ENCODE assay signal across 8 mouse cellular contexts in the genomic region with DNA sequence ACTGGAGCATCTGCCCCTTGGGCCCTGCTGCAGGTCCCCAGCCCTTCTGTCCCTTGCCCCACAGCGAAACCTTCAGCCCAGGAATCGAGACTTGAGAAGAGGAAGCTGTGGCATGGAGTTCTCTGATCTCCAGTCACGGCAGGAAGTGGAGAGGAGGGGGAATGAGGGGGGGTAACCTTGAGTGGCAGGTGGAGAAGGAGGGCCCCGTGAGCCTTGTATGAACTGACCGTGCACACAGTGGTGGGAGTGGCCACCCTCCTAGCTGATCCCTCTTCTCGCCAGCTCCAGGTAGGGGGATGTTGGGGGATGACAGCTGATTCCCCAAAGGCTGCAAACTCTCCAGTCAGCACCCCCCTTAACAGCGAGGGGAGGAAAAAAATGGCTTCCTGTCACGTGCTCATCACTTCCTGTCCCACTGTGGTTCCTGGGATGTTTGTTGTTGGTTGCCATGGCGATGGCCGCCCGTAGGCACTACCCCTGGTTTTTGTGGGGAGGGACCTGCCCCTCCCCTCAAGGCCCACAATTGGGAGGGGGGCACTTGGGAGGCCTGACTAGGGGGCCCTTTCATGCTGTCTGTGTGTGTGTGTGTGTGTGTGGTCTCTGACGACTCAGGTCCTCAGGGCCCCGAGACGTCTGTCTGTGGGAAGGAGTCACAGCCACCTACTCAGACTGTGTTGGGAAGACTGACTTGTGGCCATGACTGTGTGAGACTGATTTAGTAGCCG. TPM values are rescaled to one million over a fixed set of nuclear protein-coding genes. Genes with fewer than 3 reads are reported as not detected.
A peak's percentile ranks its signal among the peaks of the same experiment; 100 is the strongest.
DNase-seq lines count a peak whose midpoint lies in the region; ATAC-seq and TF ChIP-seq lines count a peak whose summit lies in the region.

No protein-coding gene starts in this region.

- peak overlapping the region; percentile 65 for H3K9ac ChIP-seq in neural tube, embryonic 12.5 days

- peaks cover 13% of the 10 kb centered on the region for H3K36me3 ChIP-seq in embryonic facial prominence, embryonic 10.5 days (replicated peaks)
- no peaks in the 10 kb centered on the region for H3K36me3 ChIP-seq in kidney, adult 2 months (ENCODE audit: control insufficient read depth, insufficient read depth, low read length)
- no peaks in the 10 kb centered on the region for H3K36me3 ChIP-seq in neural tube, embryonic 12.5 days

- peak overlapping the region; percentile 88 for H3K4me3 ChIP-seq in embryonic facial prominence, embryonic 10.5 days
- peak overlapping the region; percentile 52 for H3K4me3 ChIP-seq in kidney, adult 2 months (ENCODE audit: insufficient read depth, low read depth, low read length)
- H3K4me3 ChIP-seq in lung, adult 2 months (replicated peaks; ENCODE audit: extremely low read depth, low read depth, low read length) = peak overlapping the region; percentile 56
- H3K4me3 ChIP-seq in neural tube, embryonic 12.5 days = peak overlapping the region; percentile 43

- peak; percentile 9 for TF ChIP-seq POLR2A in kidney, adult 2 months (IDR thresholded peaks at IDR 0.05; ENCODE audit: low read depth, low read length)
- peak; percentile 41; the same call in 1 of the 2 replicates for TF ChIP-seq POLR2A in lung, adult 2 months (IDR thresholded peaks at IDR 0.05; ENCODE audit: borderline replicate concordance, extremely low read depth, low read depth, low read length)

- WGBS in embryonic facial prominence, embryonic 10.5 days = 7% methylated on average over 15 of the region's 15 CpGs
- WGBS in kidney, adult 2 months = 6% methylated on average over 15 of the region's 15 CpGs
- WGBS in lung, adult 2 months = 1% methylated on average over 15 of the region's 15 CpGs
- 4% methylated on average over 15 of the region's 15 CpGs for WGBS in neural tube, embryonic 12.5 days

- ATAC-seq in neural tube, embryonic 12.5 days (ENCODE audit: low FRiP score, low read depth) = peak; percentile 55

- H3K4me2 ChIP-seq in neural tube, embryonic 12.5 days (replicated peaks) = peak overlapping the region; percentile 93

- H3K27me3 ChIP-seq in embryonic facial prominence, embryonic 10.5 days (replicated peaks; ENCODE audit: low read depth, poor library complexity, severe bottlenecking) = no peaks in the 10 kb centered on the region
- H3K27me3 ChIP-seq in kidney, adult 2 months (replicated peaks; ENCODE audit: control insufficient read depth, insufficient read depth, low read length) = no peaks in the 10 kb centered on the region
- H3K27me3 ChIP-seq in neural tube, embryonic 12.5 days (replicated peaks) = no peaks in the 10 kb centered on the region

- H3K4me1 ChIP-seq in embryonic facial prominence, embryonic 10.5 days = peaks cover 97% of the 10 kb centered on the region
- H3K4me1 ChIP-seq in kidney, adult 2 months (ENCODE audit: control insufficient read depth, insufficient read depth, low read length) = peaks cover 67% of the 10 kb centered on the region
- H3K4me1 ChIP-seq in lung, adult 2 months (ENCODE audit: control insufficient read depth, insufficient read depth, low read length) = peaks cover 58% of the 10 kb centered on the region
- peaks cover 78% of the 10 kb centered on the region for H3K4me1 ChIP-seq in neural tube, embryonic 12.5 days

- no peaks in the 10 kb centered on the region for H3K9me3 ChIP-seq in embryonic facial prominence, embryonic 10.5 days
- H3K9me3 ChIP-seq in neural tube, embryonic 12.5 days = no peaks in the 10 kb centered on the region

- TF ChIP-seq CTCF in kidney, adult 2 months (conservative IDR thresholded peaks at IDR 0.05; ENCODE audit: insufficient read depth, insufficient read length, low read depth, low read length) = no peak
- TF ChIP-seq CTCF in lung, adult 2 months (IDR thresholded peaks at IDR 0.05; ENCODE audit: insufficient read depth, low read length) = no peak

- H3K27ac ChIP-seq in embryonic facial prominence, embryonic 10.5 days (replicated peaks) = peak overlapping the region; percentile 94
- H3K27ac ChIP-seq in kidney, adult 2 months (ENCODE audit: insufficient read depth, low read depth, low read length) = peak overlapping the region; percentile 97
- H3K27ac ChIP-seq in neural tube, embryonic 12.5 days = peak overlapping the region; percentile 44

- peak; percentile 99 for DNase-seq in CD4-positive helper T cell, adult 2 months (ENCODE audit: low read depth, low spot score)
- peak; percentile 90 for DNase-seq in Muller cell, postnatal 12 days (ENCODE audit: inconsistent ontology term)
- DNase-seq in embryonic facial prominence, embryonic 10.5 days (ENCODE audit: low spot score) = peak; percentile 89
- peak; percentile 90 for DNase-seq in heart, adult 8-10 months (ENCODE audit: low spot score)
- DNase-seq in kidney, adult 2 months = peak; percentile 91
- DNase-seq in lung, adult 2 months = peak; percentile 84
- peak; percentile 92 for DNase-seq in thymus, postnatal 25 days

RNA-seq across cellular contexts. Expression of a gene that starts 14.4 kb away (rescaled TPM):
- 34.0 and 35.6 TPM in 2 replicates for polyA plus RNA-seq in embryonic facial prominence, embryonic 10.5 days (2016; fragmentation: Nextera tagmentation; extraction: Ambion mirVana)
- 10 to 100 TPM; 10.8 to 13.5 (median 11.9) TPM for total RNA-seq in heart, adult 8-10 months (2022)
- polyA plus RNA-seq in kidney, adult 2 months (2012; rRNA removed) = 18.0 and 19.6 TPM in 2 replicates
- polyA plus RNA-seq in lung, adult 2 months (2012; rRNA removed) = 59.0 and 62.2 TPM in 2 replicates
- polyA plus RNA-seq in neural tube, embryonic 12.5 days (2016; fragmentation: Nextera tagmentation; extraction: Ambion mirVana) = 51.1 and 52.5 TPM in 2 replicates

RNA-seq across cellular contexts. Expression of a gene that starts 34.4 kb away (rescaled TPM):
- 65.1 and 69.1 TPM in 2 replicates for polyA plus RNA-seq in embryonic facial prominence, embryonic 10.5 days (2016; fragmentation: Nextera tagmentation; extraction: Ambion mirVana)
- under 1 TPM; 0.16 to 0.49 (median 0.25) TPM for total RNA-seq in heart, adult 8-10 months (2022)
- polyA plus RNA-seq in kidney, adult 2 months (2012; rRNA removed) = 0.11 and 0.14 TPM in 2 replicates
- 0.16 and 0.25 TPM in 2 replicates for polyA plus RNA-seq in lung, adult 2 months (2012; rRNA removed)
- 18.4 and 19.2 TPM in 2 replicates for polyA plus RNA-seq in neural tube, embryonic 12.5 days (2016; fragmentation: Nextera tagmentation; extraction: Ambion mirVana)

RNA-seq across cellular contexts. Expression of a gene that starts 40.8 kb away (rescaled TPM):
- polyA plus RNA-seq in embryonic facial prominence, embryonic 10.5 days (2016; fragmentation: Nextera tagmentation; extraction: Ambion mirVana) = 0.25 TPM in 1 of 2 replicates, not detected in the other
- total RNA-seq in heart, adult 8-10 months (2022) = under 1 TPM in 1 of 4 experiments, not detected in 3; 0.44 TPM
- 0.34 and 0.57 TPM in 2 replicates for polyA plus RNA-seq in kidney, adult 2 months (2012; rRNA removed)
- 0.29 and 0.40 TPM in 2 replicates for polyA plus RNA-seq in lung, adult 2 months (2012; rRNA removed)
- 1.8 and 2.0 TPM in 2 replicates for polyA plus RNA-seq in neural tube, embryonic 12.5 days (2016; fragmentation: Nextera tagmentation; extraction: Ambion mirVana)

Comparison
In these comparisons a context has a peak if more than half of its experiments do, and no peak if none do; other contexts are left out.
1. Peak in every context shown above with its lines: DNase-seq, ATAC-seq, H3K4me3 ChIP-seq and H3K27ac ChIP-seq.
2. H3K27ac ChIP-seq: peak in every context shown above with its lines; median percentile 97 in kidney, adult 2 months; 94 in embryonic facial prominence, embryonic 10.5 days; 44 in neural tube, embryonic 12.5 days.
3. RNA of a gene that starts 34.4 kb away (polyA plus RNA-seq): 65.1 to 69.1 TPM in embryonic facial prominence, embryonic 10.5 days and 18.4 to 19.2 TPM in neural tube, embryonic 12.5 days; 0.16 to 0.25 TPM in lung, adult 2 months and 0.11 to 0.14 TPM in kidney, adult 2 months; every median in the first group is over 10 times any median in the second.